Mouse (Mus musculus) C2C12 (cell line): ENCODE results near the gene Rev1.

ENCODE experiments used
- CTCF ChIP-seq: IDR thresholded peaks from one replicate; pipeline ENCODE4 v1.5.1; 2011; ENCODE audit not compliant: control insufficient read depth, insufficient read depth, insufficient read length
- MAX ChIP-seq: IDR thresholded peaks from one replicate; pipeline ENCODE4 v1.6.1; 2011; ENCODE audit warnings: mild to moderate bottlenecking, control low read depth
- MYOD1 ChIP-seq: IDR thresholded peaks from one replicate; pipeline ENCODE4 v1.6.1; 2011; ENCODE audit warnings: low read depth; ENCODE audit not compliant: control insufficient read depth, insufficient read length
- MYOG ChIP-seq: IDR thresholded peaks from one replicate; pipeline ENCODE4 v1.6.1; 2011; ENCODE audit not compliant: control insufficient read depth, insufficient read length; ENCODE audit errors: extremely low read depth
- USF1 ChIP-seq: IDR thresholded peaks from one replicate; pipeline ENCODE4 v1.6.1; 2011; ENCODE audit warnings: low read depth, mild to moderate bottlenecking, control low read depth, moderate library complexity

DNA sequence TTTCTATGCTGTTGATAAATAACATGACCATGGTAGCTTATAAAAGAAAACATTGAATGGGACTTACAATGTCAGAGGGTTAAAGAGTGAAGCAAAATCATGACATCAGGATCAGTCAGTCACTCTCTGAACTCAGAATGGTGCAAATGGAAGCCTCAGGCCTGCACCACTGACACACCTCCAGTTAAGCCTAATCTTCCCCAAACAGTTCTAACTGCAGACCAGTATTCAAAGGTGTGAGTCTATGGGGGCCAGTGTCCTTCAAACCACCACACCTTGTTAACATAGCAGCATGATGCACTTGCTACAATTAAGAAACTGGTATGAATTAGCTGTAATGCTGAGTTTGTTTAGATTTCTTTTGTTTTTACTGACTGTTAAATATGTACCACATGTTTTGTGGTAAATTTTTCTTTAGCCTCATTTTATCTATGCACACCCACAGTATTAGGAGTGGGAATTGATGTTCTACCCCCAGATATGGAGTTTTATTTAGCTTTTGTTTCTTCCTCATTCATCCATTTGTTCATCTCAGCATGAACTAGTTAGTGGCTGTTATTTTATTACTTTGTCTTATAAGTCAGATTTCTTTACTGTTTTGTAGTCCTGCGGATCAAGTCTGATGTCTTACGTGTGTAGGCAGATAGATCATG lies 114.9 kb downstream of the Rev1 start:
- TF ChIP-seq CTCF = no peak
- TF ChIP-seq USF1 = no peak
- TF ChIP-seq MYOD1 = no peak
- TF ChIP-seq MAX = no peak
- TF ChIP-seq MYOG = no peak
